Mouse (Mus musculus) midbrain, embryonic 16.5 days (tissue): ENCODE measurements at regions not wholly inside any gene's neighbourhood (a gene's known extent, or its start where the extent isn't known, plus 50 kb on each side); places are given as distances from the start of the nearest gene placed in this dataset.

Experiments
- ATAC-seq: fragments of 200-750 bp; cut with Nextera tagmentation; 2 replicates; pipeline ENCODE4 v1.8.0; 2017; ENCODE audit warnings: moderate TSS enrichment
- H3K27ac ChIP-seq: fragments of 300-500 bp; sonication (generic); 2 replicates; pipeline ENCODE4 v1.5.1; 2014; ENCODE audit warnings: mild to moderate bottlenecking, low read length, mixed read lengths
- H3K27me3 ChIP-seq: fragments of 300-500 bp; sonication (generic); 2 replicates; pipeline ENCODE4 v1.6.1; 2014; ENCODE audit warnings: low read depth, low read length, mixed read lengths; ENCODE audit not compliant: control insufficient read depth, insufficient read depth
- H3K36me3 ChIP-seq: fragments of 300-500 bp; sonication (generic); 2 replicates; pipeline ENCODE4 v1.6.1; 2014; ENCODE audit warnings: mild to moderate bottlenecking, low read length, moderate library complexity, mixed read lengths; ENCODE audit not compliant: control insufficient read depth, insufficient read depth
- H3K4me1 ChIP-seq: fragments of 300-500 bp; sonication (generic); 2 replicates; pipeline ENCODE4 v1.6.1; 2014; ENCODE audit warnings: mild to moderate bottlenecking, low read length, mixed read lengths; ENCODE audit not compliant: control insufficient read depth, insufficient read depth
- H3K4me2 ChIP-seq: fragments of 300-500 bp; sonication (generic); 2 replicates; pipeline ENCODE4 v1.6.1; 2014; ENCODE audit warnings: mild to moderate bottlenecking, low read length, mixed read lengths
- H3K4me3 ChIP-seq: fragments of 300-500 bp; sonication (generic); 2 replicates; pipeline ENCODE4 v1.5.1; 2014; ENCODE audit warnings: low read depth, mild to moderate bottlenecking, low read length, moderate library complexity, mixed read lengths
- H3K9ac ChIP-seq: fragments of 300-500 bp; sonication (generic); 2 replicates; pipeline ENCODE4 v1.6.1; 2014; ENCODE audit warnings: low read depth, low read length, mixed read lengths
- H3K9me3 ChIP-seq: fragments of 300-500 bp; sonication (generic); replicated peaks from 2 replicates; pipeline ENCODE4 v1.6.1; 2014; ENCODE audit warnings: mild to moderate bottlenecking, low read length, mixed read lengths; ENCODE audit not compliant: control insufficient read depth, poor library complexity, severe bottlenecking
- WGBS: fragments of 180-500 bp; shearing (Covaris S2); extraction: QIAGEN DNeasy Blood & Tissue Kit; methylation state at CpG from one replicate; pipeline ENCODE4 v1.1.7; 2014; 5-methylcytosine and 5-hydroxymethylcytosine counted together

DNA sequence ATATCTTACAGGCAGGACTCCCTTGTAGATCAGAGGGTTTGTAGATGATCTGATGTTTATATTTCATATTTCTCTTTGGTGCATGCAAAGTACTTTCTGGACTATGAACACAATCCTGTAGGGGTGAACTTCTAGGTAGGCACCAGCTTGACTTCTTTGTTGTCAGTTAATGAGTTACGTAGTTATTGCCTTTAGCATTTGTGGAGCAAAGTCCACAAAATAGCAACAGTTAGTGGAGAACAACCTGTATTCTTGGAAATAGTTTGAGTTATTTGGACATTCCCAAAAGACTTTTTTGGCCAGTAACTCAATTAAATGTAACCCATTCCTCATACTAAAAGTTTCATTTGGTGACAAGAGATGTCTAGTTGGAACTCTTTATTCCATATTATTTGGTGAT lies 306.0 kb downstream of the Gm6377 start:
- no peaks in the 10 kb centered on the region for H3K36me3 ChIP-seq
- no peaks in the 10 kb centered on the region for H3K4me1 ChIP-seq
- H3K27ac ChIP-seq: no peak overlapping the region
- H3K9me3 ChIP-seq: no peaks in the 10 kb centered on the region
- 100% methylated on average over 1 of the region's 1 CpGs for WGBS
- H3K4me3 ChIP-seq: no peak overlapping the region
- H3K27me3 ChIP-seq: no peaks in the 10 kb centered on the region
- no peak for ATAC-seq
- no peak overlapping the region for H3K9ac ChIP-seq
- no peak overlapping the region for H3K4me2 ChIP-seq

DNA sequence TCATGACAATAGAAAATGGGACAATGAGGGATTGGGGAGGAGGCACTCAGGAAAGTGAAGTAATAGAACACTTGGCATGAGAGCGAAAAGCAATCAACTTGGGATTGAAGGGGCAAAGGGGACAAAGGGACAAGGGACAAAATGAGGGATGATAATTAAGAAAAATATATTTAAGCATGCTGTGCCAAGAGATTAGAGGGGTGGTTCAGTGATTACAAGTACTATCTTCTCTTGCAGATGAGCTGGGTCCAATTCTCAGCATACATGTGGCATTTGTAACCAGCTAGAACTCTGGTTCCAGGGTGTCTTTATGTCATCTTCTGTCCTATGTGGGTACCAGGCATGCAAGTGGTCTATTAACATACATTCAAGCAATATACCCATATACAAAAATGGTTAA lies 355.9 kb downstream of the Gm6377 start:
- H3K4me1 ChIP-seq: no peaks in the 10 kb centered on the region
- no peak overlapping the region for H3K9ac ChIP-seq
- 81% methylated on average over 1 of the region's 1 CpGs for WGBS

DNA sequence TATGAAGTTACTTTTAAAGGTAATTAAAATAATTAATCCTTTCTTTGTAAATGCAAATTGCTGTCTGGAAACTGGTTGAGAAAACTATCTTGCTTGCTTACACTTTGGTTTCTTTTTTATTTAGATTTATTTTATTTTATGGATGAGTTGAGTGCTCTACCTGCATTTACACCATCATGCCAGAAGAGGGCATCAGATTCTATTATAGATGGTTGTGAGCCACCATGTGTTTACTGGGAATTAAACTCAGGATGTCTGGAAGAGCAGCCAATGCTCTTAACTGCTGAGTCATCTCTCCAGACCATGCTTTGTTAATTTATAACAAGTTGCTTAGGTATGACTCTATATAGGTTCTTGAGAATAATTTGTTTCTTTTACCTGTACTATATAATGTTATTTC lies 390.8 kb downstream of the Gm6377 start:
- no peak overlapping the region for H3K4me2 ChIP-seq
- H3K27ac ChIP-seq: no peak overlapping the region
- no peak overlapping the region for H3K4me3 ChIP-seq
- ATAC-seq: no peak
- H3K9me3 ChIP-seq: no peaks in the 10 kb centered on the region
- no peak overlapping the region for H3K9ac ChIP-seq
- no peaks in the 10 kb centered on the region for H3K4me1 ChIP-seq
- no peaks in the 10 kb centered on the region for H3K36me3 ChIP-seq
- H3K27me3 ChIP-seq: no peaks in the 10 kb centered on the region

More for the DNA sequence above, 355.9 kb downstream of the Gm6377 start:
- no peak overlapping the region for H3K4me2 ChIP-seq
- H3K27ac ChIP-seq: no peak overlapping the region
- no peaks in the 10 kb centered on the region for H3K27me3 ChIP-seq
- no peak overlapping the region for H3K4me3 ChIP-seq
- no peaks in the 10 kb centered on the region for H3K9me3 ChIP-seq
- ATAC-seq: no peak
- no peaks in the 10 kb centered on the region for H3K36me3 ChIP-seq

DNA sequence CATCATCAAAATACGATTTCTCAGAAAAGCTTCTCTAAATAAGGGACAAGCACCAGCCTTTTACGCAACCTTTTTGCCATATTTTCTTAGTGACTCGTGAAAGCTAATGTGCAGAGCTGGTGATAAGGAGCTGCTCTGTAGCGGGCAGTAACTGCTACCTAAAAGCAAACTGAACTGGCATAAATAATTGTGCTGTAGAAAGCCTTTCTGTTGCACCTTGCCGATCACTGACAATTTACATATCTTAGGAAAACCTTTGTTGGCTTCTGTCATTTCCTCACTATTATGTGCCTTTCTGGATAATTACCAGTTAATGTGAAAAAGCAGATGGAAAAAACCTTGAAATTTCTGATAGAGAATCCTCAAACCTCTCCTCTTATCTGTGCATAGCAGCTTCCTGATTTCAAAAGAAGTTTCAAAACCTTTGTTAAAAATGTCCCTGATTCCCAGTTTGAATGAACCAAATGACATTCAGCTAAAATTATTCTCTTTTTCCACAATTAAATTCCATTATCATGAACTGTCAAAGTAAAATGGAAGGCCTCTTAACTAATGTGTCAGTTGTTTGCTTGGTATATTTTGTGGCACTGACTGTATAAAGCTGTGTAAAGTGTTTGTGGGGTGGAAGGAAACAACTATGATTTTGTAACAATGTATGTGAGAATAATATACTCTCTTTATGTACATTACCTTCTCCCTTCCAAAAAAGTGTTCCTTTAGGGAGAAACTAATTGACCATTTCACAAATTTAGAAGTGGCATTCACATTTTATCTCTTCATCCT lies 430.6 kb downstream of the Gm6377 start:
- H3K4me1 ChIP-seq: no peaks in the 10 kb centered on the region
- H3K27me3 ChIP-seq: no peaks in the 10 kb centered on the region
- H3K4me3 ChIP-seq: no peak overlapping the region
- no peak overlapping the region for H3K27ac ChIP-seq
- ATAC-seq: peak; percentile 80
- H3K9me3 ChIP-seq: no peaks in the 10 kb centered on the region
- H3K9ac ChIP-seq: no peak overlapping the region
- H3K4me2 ChIP-seq: no peak overlapping the region
- no peaks in the 10 kb centered on the region for H3K36me3 ChIP-seq
- 59% methylated on average over 5 of the region's 5 CpGs for WGBS
